Mouse (Mus musculus) stomach, embryonic 15.5 days (tissue): Measurements from ENCODE around the gene Myh9. TPM values are rescaled to one million over a fixed set of nuclear protein-coding genes. Genes with fewer than 3 reads are reported as not detected.
A peak's percentile ranks its signal among the peaks of the same experiment; 100 is the strongest.
"Not testable (repeated sequence)": the region's sequence is repeated elsewhere in the genome, so short reads cannot be mapped to it uniquely, and the experiment has no call there.

Experiments
- ATAC-seq: fragments of 200-750 bp; cut with Nextera tagmentation; 2 replicates; pipeline ENCODE4 v1.8.0; 2017; ENCODE audit warnings: low read depth, moderate number of reproducible peaks, moderate TSS enrichment; ENCODE audit not compliant: insufficient read depth, low FRiP score
- H3K27ac ChIP-seq: fragments of 300-500 bp; sonication (generic); 2 replicates; pipeline ENCODE4 v1.5.1; 2015; ENCODE audit warnings: mild to moderate bottlenecking, inconsistent platforms
- H3K27me3 ChIP-seq: fragments of 300-500 bp; sonication (generic); replicated peaks from 2 replicates; pipeline ENCODE4 v1.6.1; 2015; ENCODE audit warnings: inconsistent platforms
- H3K36me3 ChIP-seq: fragments of 300-500 bp; sonication (generic); 2 replicates; pipeline ENCODE4 v1.6.1; 2015; ENCODE audit warnings: inconsistent platforms
- H3K4me1 ChIP-seq: fragments of 300-500 bp; sonication (generic); 2 replicates; pipeline ENCODE4 v1.6.1; 2015; ENCODE audit warnings: inconsistent platforms
- H3K4me2 ChIP-seq: fragments of 300-500 bp; sonication (generic); 2 replicates; pipeline ENCODE4 v1.6.1; 2015; ENCODE audit warnings: mild to moderate bottlenecking, inconsistent platforms
- H3K4me3 ChIP-seq: fragments of 300-500 bp; sonication (generic); replicated peaks from 2 replicates; pipeline ENCODE4 v1.5.1; 2015; ENCODE audit warnings: inconsistent platforms
- H3K9ac ChIP-seq: fragments of 300-500 bp; sonication (generic); 2 replicates; pipeline ENCODE4 v1.6.1; 2015; ENCODE audit warnings: inconsistent platforms
- H3K9me3 ChIP-seq: fragments of 300-500 bp; sonication (generic); 2 replicates; pipeline ENCODE4 v1.6.1; 2016; ENCODE audit warnings: inconsistent platforms
- WGBS: fragments of 180-500 bp; shearing (Covaris S2); methylation state at CpG from one replicate; pipeline ENCODE4 v1.1.7; 2015; 5-methylcytosine and 5-hydroxymethylcytosine counted together
- polyA plus RNA-seq: library from polyadenylated mRNA; unstranded; fragments of >200 nt; fragmentation: Nextera tagmentation; extraction: Ambion mirVana; gene quantifications from 2 replicates; pipeline ENCODE4 v1.2.1, GENCODE M21; 2015

Gene Myh9
- polyA plus RNA-seq, 1 experiment from 2014 or later: 57.0 TPM

DNA sequence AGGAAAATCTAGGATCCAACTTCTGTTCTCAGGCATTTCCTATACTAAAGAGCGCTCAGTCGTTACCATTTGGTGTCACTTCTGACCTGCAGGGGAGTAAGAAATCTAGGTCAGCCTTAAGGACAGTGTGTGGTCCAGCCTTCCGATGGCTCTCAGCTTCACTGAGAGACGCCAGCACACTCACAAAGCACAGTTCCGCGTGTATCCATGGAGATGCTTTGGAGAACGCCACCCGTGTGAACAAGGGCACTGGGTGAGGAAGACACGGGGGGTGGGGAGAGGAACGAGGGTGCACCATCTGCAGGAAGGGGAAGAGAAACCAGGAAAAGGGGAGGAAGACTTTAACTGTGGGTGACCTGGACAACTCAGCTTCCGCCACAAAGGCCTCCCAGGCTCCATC lies 89.5 kb downstream of the Myh9 start:
- WGBS: 55% methylated on average over 11 of the region's 11 CpGs
- 0 out of 2 replicates have a peak, but pooled peaks cover 2% of the 10 kb centered on the region for H3K4me1 ChIP-seq
- H3K4me3 ChIP-seq: no peak overlapping the region
- H3K36me3 ChIP-seq: no peaks in the 10 kb centered on the region
- no peaks in the 10 kb centered on the region for H3K9me3 ChIP-seq
- no peak for ATAC-seq
- H3K4me2 ChIP-seq: no peak overlapping the region
- no peak overlapping the region for H3K27ac ChIP-seq
- 0 out of 2 replicates have a peak, but pooled peaks cover 3% of the 10 kb centered on the region for H3K27me3 ChIP-seq
- H3K9ac ChIP-seq: no peak overlapping the region

DNA sequence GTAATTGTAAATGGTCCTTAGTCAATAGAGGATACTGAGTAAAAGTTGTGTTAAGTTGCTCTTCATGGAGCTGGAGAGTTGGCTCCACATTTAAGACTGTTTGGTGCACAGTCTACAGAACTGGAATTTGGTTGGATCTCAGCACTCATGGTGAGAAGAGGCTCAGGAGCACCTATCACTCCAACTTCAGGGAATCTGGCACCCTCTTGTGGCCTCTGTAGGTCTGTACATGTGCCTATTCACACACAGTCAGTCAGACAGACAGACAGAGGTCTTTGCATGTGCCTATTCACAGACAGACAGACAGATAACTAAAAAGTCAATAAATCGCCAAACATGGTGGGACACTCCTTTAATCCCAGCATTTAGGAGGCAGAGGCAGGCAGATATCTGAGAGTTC lies 91.5 kb downstream of the Myh9 start:
- no peaks in the 10 kb centered on the region for H3K9me3 ChIP-seq
- no peak overlapping the region for H3K4me2 ChIP-seq
- ATAC-seq: no peak
- no peak overlapping the region for H3K9ac ChIP-seq
- 0 out of 2 replicates have a peak, but pooled peaks cover 3% of the 10 kb centered on the region for H3K27me3 ChIP-seq
- H3K4me1 ChIP-seq: no peaks in the 10 kb centered on the region
- no peaks in the 10 kb centered on the region for H3K36me3 ChIP-seq
- H3K4me3 ChIP-seq: no peak overlapping the region
- H3K27ac ChIP-seq: no peak overlapping the region
- 33% methylated on average over 1 of the region's 1 CpGs for WGBS

DNA sequence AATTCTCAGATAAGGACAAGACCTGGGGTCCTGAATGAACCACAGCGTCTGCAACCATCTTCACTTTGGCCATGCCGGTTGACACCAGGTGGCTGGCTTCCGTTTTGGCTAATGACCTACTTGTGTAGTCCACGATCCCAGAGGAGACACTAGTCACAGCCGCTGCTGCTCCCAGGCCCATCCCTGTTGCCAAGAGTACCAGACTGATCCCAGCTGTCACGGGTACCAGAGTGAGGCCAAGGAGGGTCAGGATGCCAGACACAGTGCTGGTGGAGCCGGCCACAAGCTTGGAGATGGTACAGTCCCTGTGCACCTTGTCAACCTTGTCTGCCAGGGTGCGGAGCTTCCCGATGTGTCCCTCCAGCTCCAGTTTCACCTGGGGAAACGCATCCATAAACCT lies 92.3 kb downstream of the Myh9 start:
- WGBS: 89% methylated on average over 10 of the region's 10 CpGs
- Histone ChIP-seq H3K9me3 (no peaks in the 10 kb centered on the region), H3K9ac (no peak overlapping the region), H3K4me1 (no peaks in the 10 kb centered on the region), H3K4me3 (no peak overlapping the region), H3K36me3 (no peaks in the 10 kb centered on the region), H3K27me3 (0 out of 2 replicates have a peak, but pooled peaks cover 3% of the 10 kb centered on the region), H3K27ac (no peak overlapping the region), H3K4me2 (no peak overlapping the region)
- ATAC-seq: no peak

DNA sequence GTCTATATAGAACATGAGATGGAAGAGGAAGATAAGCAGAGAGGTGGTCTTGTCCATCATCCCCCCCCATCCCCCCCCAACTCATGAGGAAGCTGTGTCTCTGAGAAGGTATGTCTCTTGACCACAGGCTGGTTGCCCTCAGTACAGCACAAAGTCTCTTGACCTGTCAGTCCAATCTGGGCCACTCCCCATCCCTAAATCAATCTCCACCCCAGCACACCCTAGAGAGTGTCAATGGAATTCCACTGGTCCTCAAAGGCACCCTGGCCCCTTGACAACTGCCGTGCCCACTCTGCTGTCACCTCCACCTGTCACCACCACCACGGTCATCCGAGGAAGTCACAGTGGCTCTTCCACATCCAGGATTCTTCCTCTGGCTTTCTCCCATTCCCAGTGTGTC lies 93.6 kb downstream of the Myh9 start:
- 0 out of 2 replicates have a peak, but pooled peaks cover 3% of the 10 kb centered on the region for H3K27me3 ChIP-seq
- H3K4me3 ChIP-seq: no peak overlapping the region
- no peaks in the 10 kb centered on the region for H3K36me3 ChIP-seq
- H3K27ac ChIP-seq: no peak overlapping the region
- no peak for ATAC-seq
- 76% methylated on average over 3 of the region's 3 CpGs for WGBS
- no peaks in the 10 kb centered on the region for H3K9me3 ChIP-seq
- H3K4me1 ChIP-seq: no peaks in the 10 kb centered on the region
- no peak overlapping the region for H3K4me2 ChIP-seq
- no peak overlapping the region for H3K9ac ChIP-seq

DNA sequence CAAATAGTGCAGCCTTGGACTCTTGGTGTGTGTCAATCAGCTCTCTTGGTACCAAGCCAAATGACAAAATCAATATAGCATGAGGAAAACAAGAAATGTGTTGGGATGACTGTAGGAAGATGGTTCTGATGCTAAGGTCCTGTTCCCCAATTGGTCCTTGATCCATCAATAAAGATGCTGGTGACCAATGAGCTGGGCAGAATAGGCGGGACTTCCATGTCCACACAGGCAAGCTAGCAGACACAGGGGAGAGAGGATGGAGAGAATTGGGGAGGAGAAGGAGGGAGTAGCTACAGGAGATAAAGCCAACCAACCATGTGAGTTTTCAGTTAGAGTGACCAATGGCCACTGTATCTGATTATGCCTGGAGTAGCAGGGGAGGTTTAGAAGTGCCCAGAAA lies 95.6 kb downstream of the Myh9 start:
- Histone ChIP-seq H3K9me3 (no peaks in the 10 kb centered on the region), H3K9ac (no peak overlapping the region), H3K4me2 (no peak overlapping the region), H3K27me3 (0 out of 2 replicates have a peak, but pooled peaks cover 3% of the 10 kb centered on the region), H3K36me3 (no peaks in the 10 kb centered on the region), H3K4me1 (no peaks in the 10 kb centered on the region), H3K4me3 (no peak overlapping the region), H3K27ac (no peak overlapping the region)
- ATAC-seq: no peak
- 100% methylated on average over 1 of the region's 1 CpGs for WGBS

DNA sequence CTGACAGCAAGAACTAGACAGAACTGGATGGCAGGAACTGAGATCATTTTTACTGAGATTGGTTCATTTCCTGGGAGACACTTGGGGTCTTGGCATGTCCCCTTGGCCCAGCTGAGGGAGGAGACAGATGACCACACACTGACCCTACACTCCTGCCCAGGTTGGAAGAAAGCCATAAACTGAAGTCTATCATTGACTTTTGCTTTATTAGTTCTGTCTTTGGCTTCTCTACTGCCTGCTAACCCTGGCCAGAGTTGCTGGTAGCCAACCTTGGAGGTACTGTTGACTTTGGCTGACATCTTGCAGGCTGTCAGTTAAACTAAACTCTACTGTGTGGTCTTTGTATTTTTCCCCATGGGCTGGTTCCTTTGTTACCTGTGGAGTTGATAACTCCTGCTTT lies 96.9 kb downstream of the Myh9 start:
- Histone ChIP-seq H3K4me2 (no peak overlapping the region), H3K4me1 (no peaks in the 10 kb centered on the region), H3K9me3 (no peaks in the 10 kb centered on the region), H3K27ac (no peak overlapping the region), H3K36me3 (no peaks in the 10 kb centered on the region), H3K9ac (no peak overlapping the region), H3K4me3 (no peak overlapping the region), H3K27me3 (0 out of 2 replicates have a peak, but pooled peaks cover 3% of the 10 kb centered on the region)
- ATAC-seq: no peak

DNA sequence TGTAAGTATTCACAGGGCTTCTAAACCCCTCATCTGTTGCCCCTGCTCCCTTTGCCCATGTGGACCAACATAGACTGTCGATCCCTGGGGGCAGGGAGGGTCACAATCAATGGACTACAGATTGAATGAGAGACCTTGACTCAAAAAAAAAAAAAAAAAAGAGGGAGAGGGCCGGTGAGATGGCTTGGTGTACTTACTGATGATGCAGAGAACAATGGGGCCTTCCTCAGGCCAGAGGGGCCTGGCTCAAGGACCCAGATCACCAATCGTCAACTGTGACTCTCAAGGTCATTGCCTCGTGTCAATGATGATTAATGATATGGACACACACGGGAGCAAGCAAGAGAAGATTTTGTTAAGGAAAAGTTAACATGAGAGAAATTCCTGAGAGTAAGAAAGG lies 97.3 kb downstream of the Myh9 start:
- Histone ChIP-seq H3K27ac (no peak overlapping the region), H3K4me3 (no peak overlapping the region), H3K27me3 (0 out of 2 replicates have a peak, but pooled peaks cover 3% of the 10 kb centered on the region), H3K9me3 (no peaks in the 10 kb centered on the region), H3K4me2 (no peak overlapping the region), H3K4me1 (no peaks in the 10 kb centered on the region), H3K36me3 (no peaks in the 10 kb centered on the region), H3K9ac (no peak overlapping the region)
- ATAC-seq: no peak
- 30% methylated on average over 5 of the region's 5 CpGs for WGBS

DNA sequence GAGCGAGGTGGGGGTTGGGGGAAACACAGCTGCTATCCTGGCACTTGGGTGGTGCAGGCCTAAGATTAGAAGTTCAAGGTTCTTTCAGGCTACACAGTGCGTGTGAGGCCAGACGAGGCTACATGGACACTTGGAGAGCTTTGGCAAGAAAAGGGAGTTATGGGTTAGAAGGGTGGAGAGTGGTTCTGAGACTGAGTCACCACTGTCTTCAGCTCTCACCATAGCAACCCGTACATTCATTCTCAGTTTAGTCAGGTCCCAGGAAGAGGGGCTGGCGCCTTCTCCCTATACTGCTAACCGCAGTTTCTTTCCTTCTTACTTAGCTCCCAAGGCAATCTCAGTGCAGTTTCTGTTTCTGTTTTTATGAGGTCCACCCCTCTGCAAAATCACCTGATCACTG lies 100.4 kb downstream of the Myh9 start:
- 63% methylated on average over 6 of the region's 6 CpGs for WGBS
- H3K4me3 ChIP-seq, H3K4me2 ChIP-seq, H3K27me3 ChIP-seq, H3K36me3 ChIP-seq, H3K9me3 ChIP-seq, H3K4me1 ChIP-seq, H3K27ac ChIP-seq, H3K9ac ChIP-seq, ATAC-seq: not testable (repeated sequence)

DNA sequence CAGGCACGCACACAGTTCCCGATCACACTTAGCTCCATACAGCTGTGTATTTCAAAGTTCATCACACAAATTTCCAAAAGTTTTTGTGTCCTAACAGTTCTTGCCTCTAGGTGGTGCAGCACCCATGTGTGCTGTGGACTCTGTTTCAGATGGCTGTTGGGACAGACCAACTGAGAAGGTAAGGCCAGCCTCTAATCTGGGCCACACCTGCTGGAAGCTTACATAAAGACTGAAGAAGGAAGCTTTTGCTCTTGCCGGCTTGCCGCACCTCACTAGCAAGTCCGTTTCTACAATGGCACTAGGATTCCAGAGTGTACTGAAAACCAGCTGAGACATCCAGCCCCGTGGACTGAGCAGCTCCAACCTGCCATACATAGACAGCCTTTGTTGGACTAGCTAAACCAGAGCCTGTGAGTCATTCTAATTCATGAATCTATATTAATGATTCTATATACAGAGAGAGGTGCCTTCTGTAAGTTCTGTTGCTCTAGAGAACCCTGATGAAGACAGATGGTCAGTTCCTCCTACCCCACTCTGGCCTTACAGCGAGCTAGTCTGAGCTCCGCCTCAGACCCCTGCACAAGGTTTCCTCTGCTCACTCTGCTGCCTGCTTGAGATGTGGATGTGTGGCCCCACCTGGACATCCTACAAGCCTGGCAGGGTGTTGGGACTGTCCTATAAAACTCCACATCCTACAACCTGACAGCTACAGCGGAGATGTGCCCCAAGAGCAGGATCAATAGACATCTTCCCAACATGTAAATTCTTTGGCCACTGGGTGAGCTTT lies 101.3 kb downstream of the Myh9 start:
- Histone ChIP-seq H3K9me3 (no peaks in the 10 kb centered on the region), H3K4me3 (no peak overlapping the region), H3K27ac (no peak overlapping the region), H3K9ac (no peak overlapping the region), H3K4me1 (no peaks in the 10 kb centered on the region), H3K27me3 (no peaks in the 10 kb centered on the region), H3K36me3 (no peaks in the 10 kb centered on the region), H3K4me2 (no peak overlapping the region)
- peak; percentile 72 for ATAC-seq
- 66% methylated on average over 9 of the region's 9 CpGs for WGBS

DNA sequence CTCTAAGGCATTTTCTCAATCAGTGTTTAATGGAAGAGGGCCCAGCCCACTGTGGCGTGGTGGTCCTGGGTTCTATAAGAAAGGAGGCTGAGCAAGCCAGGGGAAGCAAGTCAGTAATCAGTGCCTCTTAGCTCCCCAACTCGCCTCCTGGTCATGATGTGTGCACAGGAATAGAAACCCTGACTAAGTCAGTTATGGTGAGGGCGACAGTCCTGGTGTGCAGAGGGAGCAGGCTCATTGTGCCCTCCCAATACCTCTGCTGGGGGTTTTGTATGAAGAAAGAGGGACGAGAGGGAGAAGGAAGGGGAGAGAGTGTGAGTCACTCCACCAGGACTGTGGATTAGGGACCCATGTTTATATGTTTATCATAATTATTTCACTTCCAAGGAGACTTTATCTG lies 108.1 kb downstream of the Myh9 start:
- not testable (repeated sequence) for H3K27ac ChIP-seq, H3K9ac ChIP-seq, H3K4me1 ChIP-seq, H3K4me3 ChIP-seq, H3K4me2 ChIP-seq, ATAC-seq, H3K27me3 ChIP-seq, H3K36me3 ChIP-seq, H3K9me3 ChIP-seq
- WGBS: 63% methylated on average over 4 of the region's 4 CpGs

DNA sequence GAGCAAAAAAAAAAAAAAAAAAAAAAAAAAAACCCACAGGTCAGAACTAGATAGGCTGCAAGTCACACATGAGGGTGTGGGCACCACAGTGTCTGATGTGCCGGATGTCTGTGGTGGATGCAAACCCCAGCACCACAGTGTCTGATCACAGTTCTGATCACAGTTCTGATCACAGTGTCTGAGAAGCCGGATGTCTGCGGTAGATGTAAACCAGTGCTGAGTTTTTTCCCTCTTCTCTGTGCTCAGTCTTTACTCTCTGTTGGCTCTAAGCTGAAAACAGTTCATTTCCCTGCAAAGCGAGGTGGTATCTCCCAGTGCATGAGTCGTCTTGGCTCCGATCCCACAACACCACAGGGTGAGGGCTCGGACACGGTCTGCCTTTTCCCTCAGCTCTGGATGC lies 108.6 kb downstream of the Myh9 start:
- not testable (repeated sequence) for ATAC-seq, H3K36me3 ChIP-seq, H3K4me1 ChIP-seq, H3K27ac ChIP-seq, H3K9me3 ChIP-seq, H3K4me2 ChIP-seq, H3K9ac ChIP-seq, H3K27me3 ChIP-seq, H3K4me3 ChIP-seq
- WGBS: 57% methylated on average over 8 of the region's 8 CpGs

DNA sequence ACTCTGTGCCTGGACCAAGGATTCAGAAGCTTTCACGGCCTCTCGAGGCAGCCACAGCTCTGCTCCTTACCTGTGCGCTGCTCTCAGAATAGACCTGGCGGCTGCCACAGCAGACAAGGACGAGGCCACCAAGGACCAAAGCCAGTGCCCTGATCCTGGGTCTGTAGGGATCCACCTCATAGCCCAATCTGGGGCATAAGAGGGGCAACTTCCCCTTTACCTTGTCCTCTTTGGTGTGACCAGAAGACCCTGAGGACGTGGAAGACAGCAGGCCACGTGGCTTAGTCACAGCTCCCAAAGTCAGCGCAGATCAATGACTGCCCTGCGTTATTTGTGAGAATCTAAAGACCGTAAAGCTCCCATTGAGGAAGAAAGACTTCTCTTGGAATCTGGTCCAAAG lies 109.1 kb downstream of the Myh9 start:
- not testable (repeated sequence) for H3K36me3 ChIP-seq, ATAC-seq, H3K9ac ChIP-seq, H3K4me2 ChIP-seq, H3K27me3 ChIP-seq, H3K9me3 ChIP-seq, H3K4me3 ChIP-seq, H3K4me1 ChIP-seq, H3K27ac ChIP-seq
- 72% methylated on average over 10 of the region's 10 CpGs for WGBS

DNA sequence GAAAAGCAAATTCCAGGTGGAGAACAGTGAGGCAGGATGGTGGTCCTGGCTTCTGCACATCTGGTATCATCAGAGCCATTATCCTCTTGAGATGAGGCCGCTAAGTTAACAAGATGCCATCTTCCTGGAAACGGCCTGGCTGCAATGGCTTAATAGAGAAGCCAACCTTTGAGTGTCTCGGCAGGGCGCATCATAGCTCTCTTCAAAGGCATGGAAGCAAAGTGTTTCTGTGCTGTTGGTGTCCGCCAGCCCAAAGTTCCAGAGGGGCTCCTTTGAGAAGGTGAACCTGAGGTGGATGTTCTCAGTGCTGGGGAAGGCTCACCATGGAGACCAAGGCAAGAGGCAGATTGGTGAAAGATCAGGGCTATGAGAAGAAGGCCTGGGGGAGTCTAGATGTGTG lies 110.4 kb downstream of the Myh9 start:
- H3K27me3 ChIP-seq: no peaks in the 10 kb centered on the region
- H3K4me3 ChIP-seq: no peak overlapping the region
- no peaks in the 10 kb centered on the region for H3K9me3 ChIP-seq
- H3K9ac ChIP-seq: no peak overlapping the region
- H3K36me3 ChIP-seq: no peaks in the 10 kb centered on the region
- H3K4me1 ChIP-seq: no peaks in the 10 kb centered on the region
- WGBS: 91% methylated on average over 5 of the region's 5 CpGs
- H3K27ac ChIP-seq: no peak overlapping the region
- ATAC-seq: no peak
- H3K4me2 ChIP-seq: no peak overlapping the region
